Mouse (Mus musculus) stomach, postnatal 0 days (tissue): ENCODE results near the gene Ankrd12. TPM values are rescaled to one million over a fixed set of nuclear protein-coding genes. Genes with fewer than 3 reads are reported as not detected.

Experiments
- ATAC-seq: fragments of 200-750 bp; cut with Nextera tagmentation; 2 replicates; pipeline ENCODE4 v1.8.0; 2017; ENCODE audit not compliant: low FRiP score, low TSS enrichment
- DNase-seq: peaks from one replicate; pipeline ENCODE4 v3.0.0-alpha.2; 2016; ENCODE audit warnings: low spot score
- H3K27ac ChIP-seq: fragments of 300-500 bp; sonication (generic); replicated peaks from 2 replicates; pipeline ENCODE4 v1.5.1; 2014; ENCODE audit warnings: mild to moderate bottlenecking, control low read depth
- H3K27me3 ChIP-seq: fragments of 300-500 bp; sonication (generic); 2 replicates; pipeline ENCODE4 v1.6.1; 2014; ENCODE audit warnings: low read length; ENCODE audit not compliant: control insufficient read depth, insufficient read depth
- H3K36me3 ChIP-seq: fragments of 300-500 bp; sonication (generic); 2 replicates; pipeline ENCODE4 v1.6.1; 2014; ENCODE audit warnings: low read length, mixed read lengths; ENCODE audit not compliant: control insufficient read depth, insufficient read depth
- H3K4me1 ChIP-seq: fragments of 300-500 bp; sonication (generic); replicated peaks from 2 replicates; pipeline ENCODE4 v1.6.1; 2014; ENCODE audit warnings: antibody characterized with exemption; ENCODE audit not compliant: control insufficient read depth, insufficient read depth
- H3K4me2 ChIP-seq: fragments of 300-500 bp; sonication (generic); replicated peaks from 2 replicates; pipeline ENCODE4 v1.6.1; 2014; ENCODE audit warnings: low read depth, mild to moderate bottlenecking, control low read depth, moderate library complexity
- H3K4me3 ChIP-seq: fragments of 300-500 bp; sonication (generic); 2 replicates; pipeline ENCODE4 v1.5.1; 2014; ENCODE audit warnings: low read depth, low read length, control low read depth
- H3K9ac ChIP-seq: fragments of 300-500 bp; sonication (generic); 2 replicates; pipeline ENCODE4 v1.6.1; 2014; ENCODE audit warnings: mild to moderate bottlenecking, low read length, control low read depth, mixed read lengths
- H3K9me3 ChIP-seq: fragments of 300-500 bp; sonication (generic); 2 replicates; pipeline ENCODE4 v1.6.1; 2016; ENCODE audit warnings: low read length; ENCODE audit not compliant: control insufficient read depth
- CTCF ChIP-seq: IDR thresholded peaks from 2 replicates; pipeline ENCODE4 v1.5.1; 2016; ENCODE audit warnings: antibody characterized with exemption, low read depth, mild to moderate bottlenecking, moderate library complexity
- EP300 ChIP-seq: optimal IDR thresholded peaks from 2 replicates; pipeline ENCODE3; 2016; ENCODE audit warnings: antibody characterized with exemption
- WGBS: fragments of 180-500 bp; shearing (Covaris S2); extraction: QIAGEN DNeasy Blood & Tissue Kit; methylation state at CpG from one replicate; pipeline ENCODE4 v1.1.7; 2014; 5-methylcytosine and 5-hydroxymethylcytosine counted together
- polyA plus RNA-seq: library from polyadenylated mRNA; unstranded; fragments of >200 nt; fragmentation: Nextera tagmentation; extraction: Ambion mirVana; gene quantifications from 2 replicates; pipeline ENCODE4 v1.2.1, GENCODE M21; 2015

The Ankrd12 gene
- polyA plus RNA-seq, 1 experiment from 2014 or later, result 23.4 TPM

DNA sequence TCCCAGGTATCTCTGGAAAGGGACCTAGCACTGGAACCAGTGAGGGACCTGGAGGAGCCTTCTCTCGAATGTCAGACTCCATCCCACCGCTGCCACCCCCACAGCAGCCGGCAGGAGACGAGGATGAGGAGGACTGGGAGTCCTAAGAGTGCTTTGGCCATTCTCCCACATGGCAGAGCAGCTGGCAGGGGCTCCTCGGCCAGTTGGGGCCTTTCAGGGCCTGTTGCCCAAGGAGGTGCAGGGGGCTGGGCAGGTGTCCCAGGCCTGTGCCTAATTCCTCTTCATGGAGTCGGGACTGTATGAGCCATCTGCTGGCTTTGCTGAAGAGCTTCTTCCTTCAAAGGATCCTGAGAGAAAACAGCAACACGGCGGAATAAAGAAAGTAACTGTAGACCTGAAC is 42.1 kb upstream of the Ankrd12 start:
- H3K9ac ChIP-seq, result no peak overlapping the region
- no peak for DNase-seq
- no peaks in the 10 kb centered on the region for H3K27me3 ChIP-seq
- no peak for TF ChIP-seq EP300
- no peak for TF ChIP-seq CTCF
- no peak overlapping the region for H3K27ac ChIP-seq
- H3K36me3 ChIP-seq, result peaks cover 35% of the 10 kb centered on the region; the same call in 1 of the 2 replicates
- no peak overlapping the region for H3K4me2 ChIP-seq
- H3K9me3 ChIP-seq, result no peaks in the 10 kb centered on the region
- H3K4me3 ChIP-seq, result no peak overlapping the region
- ATAC-seq, result no peak
- 89% methylated on average over 8 of the region's 8 CpGs for whole genome bisulfite sequencing
- no peaks in the 10 kb centered on the region for H3K4me1 ChIP-seq

DNA sequence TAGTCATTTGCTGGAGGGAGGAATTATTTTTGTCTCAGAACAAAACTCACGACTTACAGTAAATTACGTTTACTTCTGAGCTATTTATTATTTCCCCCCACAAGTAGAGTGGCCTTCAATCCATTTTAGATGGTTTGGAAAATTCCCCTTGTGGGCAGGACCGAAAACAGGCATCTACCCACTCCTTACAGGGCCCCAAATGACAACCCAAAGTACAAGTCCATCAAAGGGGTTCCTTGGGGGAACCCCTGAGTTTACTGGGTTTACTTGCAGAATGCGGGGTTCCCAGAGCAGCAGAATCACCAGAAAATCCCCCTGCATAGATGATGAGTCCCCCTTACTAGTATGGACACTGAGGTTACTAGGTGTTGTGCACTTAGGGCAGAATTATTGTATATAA is 35.3 kb upstream of the Ankrd12 start:
- no peak for ATAC-seq
- peak overlapping the region; percentile 76 for H3K9ac ChIP-seq
- H3K36me3 ChIP-seq, result peaks cover 26% of the 10 kb centered on the region; the same call in 1 of the 2 replicates
- 26% methylated on average over 4 of the region's 4 CpGs for whole genome bisulfite sequencing
- H3K4me2 ChIP-seq, result peak overlapping the region; percentile 57
- peaks cover 5% of the 10 kb centered on the region; the same call in 1 of the 2 replicates for H3K4me1 ChIP-seq
- H3K9me3 ChIP-seq, result no peaks in the 10 kb centered on the region
- H3K27ac ChIP-seq, result peak overlapping the region; percentile 84
- DNase-seq, result no peak
- TF ChIP-seq EP300 (no peak), CTCF (no peak)
- H3K27me3 ChIP-seq, result no peaks in the 10 kb centered on the region
- H3K4me3 ChIP-seq, result peak overlapping the region; percentile 88

DNA sequence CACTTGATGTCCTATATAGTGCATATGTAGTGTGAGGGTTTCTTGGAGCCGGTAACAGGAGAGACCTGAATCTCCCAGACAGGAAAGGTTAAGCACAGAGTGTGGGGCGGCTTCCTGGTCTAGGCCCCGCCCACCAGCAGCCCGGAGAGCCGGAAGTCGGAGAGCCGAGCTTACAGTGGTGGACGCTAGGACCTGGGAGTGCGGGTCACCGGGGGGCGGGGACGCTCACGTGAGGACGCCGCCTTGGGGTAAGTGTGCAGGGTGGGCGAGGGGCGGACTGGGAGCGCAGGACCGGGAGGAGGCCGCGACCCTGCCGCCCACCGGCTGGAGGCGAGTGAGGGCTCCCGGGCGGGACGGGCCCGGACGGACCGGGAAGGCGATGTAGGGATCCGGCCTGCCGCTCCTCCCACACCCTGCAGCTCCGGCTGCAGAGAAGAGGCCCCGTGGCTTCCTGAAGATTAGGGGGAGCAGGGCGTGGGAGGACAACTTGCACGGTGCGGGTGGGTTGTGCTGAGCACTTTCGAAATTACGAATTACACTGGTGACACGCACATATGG is 34.6 kb upstream of the Ankrd12 start, which contains the start of gene Washc1:
Gene Washc1 (plus strand): TSS at position 144 of the 558 bp plus-strand sequence.
- H3K36me3 ChIP-seq, result peaks cover 19% of the 10 kb centered on the region; the same call in 1 of the 2 replicates
- H3K9me3 ChIP-seq, result no peaks in the 10 kb centered on the region
- H3K4me2 ChIP-seq, result peak within 1 kb of the TSS; percentile 57
- ATAC-seq (peak; percentile 98), DNase-seq (peak; percentile 97)
- peak within 1 kb of the TSS; percentile 84 for H3K27ac ChIP-seq
- H3K9ac ChIP-seq, result peak within 1 kb of the TSS; percentile 76
- no peaks in the 10 kb centered on the region for H3K27me3 ChIP-seq
- peak within 1 kb of the TSS; percentile 88 for H3K4me3 ChIP-seq
- TF ChIP-seq CTCF, result peak; percentile 41
- TF ChIP-seq EP300, result no peak
- WGBS, result under 1% methylated on average over 40 of the region's 41 CpGs
- peaks cover 5% of the 10 kb centered on the region; the same call in 1 of the 2 replicates for H3K4me1 ChIP-seq

DNA sequence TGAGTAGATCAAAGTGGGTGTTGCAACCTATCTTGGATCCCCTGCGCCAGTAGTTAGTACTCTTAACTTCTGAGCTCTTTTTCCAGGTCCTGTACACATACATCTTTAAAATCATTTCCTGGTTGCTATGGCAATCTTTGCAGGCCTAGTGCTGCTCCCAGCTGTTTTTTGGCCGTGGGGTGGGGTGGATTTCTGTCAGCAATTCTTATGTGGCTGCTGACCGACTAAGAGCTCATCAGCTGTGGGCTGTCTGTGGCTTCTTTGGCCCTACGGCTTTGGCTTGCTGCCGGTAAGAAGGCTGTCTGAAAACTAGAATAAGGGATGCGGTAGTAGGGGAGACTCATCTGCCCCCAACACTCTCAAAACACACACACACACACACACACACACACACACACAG is 33.9 kb upstream of the Ankrd12 start:
- peak; percentile 14 for ATAC-seq
- Histone ChIP-seq H3K36me3 (peaks cover 11% of the 10 kb centered on the region; the same call in 1 of the 2 replicates), H3K4me3 (peak overlapping the region; percentile 88), H3K4me1 (peaks cover 5% of the 10 kb centered on the region; the same call in 1 of the 2 replicates), H3K4me2 (peak overlapping the region; percentile 57), H3K27me3 (no peaks in the 10 kb centered on the region), H3K9me3 (no peaks in the 10 kb centered on the region), H3K27ac (peak overlapping the region; percentile 84), H3K9ac (peak overlapping the region; percentile 76)
- DNase-seq, result no peak
- WGBS, result 23% methylated on average over 6 of the region's 6 CpGs
- TF ChIP-seq CTCF (no peak), EP300 (no peak)

DNA sequence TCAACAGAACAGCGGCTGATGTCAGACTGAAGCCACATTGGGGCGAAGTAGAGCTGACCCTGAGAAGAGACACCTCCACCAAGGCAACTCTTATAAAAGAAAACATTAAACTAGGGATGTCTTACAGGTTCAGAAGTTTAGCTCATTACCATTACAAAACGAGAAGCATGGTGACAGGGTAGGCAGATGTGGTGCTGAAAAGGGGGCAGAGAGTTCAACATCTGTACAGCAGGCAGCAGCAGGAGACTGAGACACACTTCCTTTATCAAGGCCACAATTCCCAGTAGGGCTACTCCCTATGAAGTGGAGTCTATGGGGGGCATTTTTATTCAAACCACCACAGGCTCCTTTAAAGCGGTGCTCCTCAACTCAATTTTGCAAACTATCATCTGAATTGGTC is 31.3 kb upstream of the Ankrd12 start:
- Histone ChIP-seq H3K27me3 (no peaks in the 10 kb centered on the region), H3K4me3 (no peak overlapping the region), H3K4me2 (no peak overlapping the region), H3K36me3 (no peaks in the 10 kb centered on the region), H3K9ac (no peak overlapping the region), H3K4me1 (peaks cover 5% of the 10 kb centered on the region; the same call in 1 of the 2 replicates), H3K27ac (no peak overlapping the region), H3K9me3 (no peaks in the 10 kb centered on the region)
- no peak for DNase-seq
- no peak for TF ChIP-seq EP300
- TF ChIP-seq CTCF, result no peak
- no peak for ATAC-seq
- WGBS, result 82% methylated on average over 4 of the region's 4 CpGs

DNA sequence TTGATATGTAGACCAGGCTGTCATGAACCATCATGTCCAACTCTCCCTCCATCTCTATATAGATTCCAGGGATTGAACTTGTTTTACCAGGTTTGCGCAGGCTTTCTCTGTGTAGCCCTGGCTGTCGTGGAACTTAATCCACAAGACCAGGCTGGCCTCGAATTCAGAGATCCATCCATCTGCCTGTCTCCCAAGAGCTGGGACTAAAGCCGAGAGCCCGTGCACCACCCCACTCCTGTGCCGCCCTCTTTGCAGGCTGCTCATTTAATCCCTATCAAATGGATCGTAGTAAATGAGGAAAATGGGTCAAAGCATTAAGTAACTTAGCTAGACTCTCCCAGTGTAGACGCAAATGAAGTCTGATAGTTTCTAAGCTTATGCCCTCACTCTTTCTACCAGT is 30.6 kb upstream of the Ankrd12 start:
- no peak overlapping the region for H3K27ac ChIP-seq
- no peak overlapping the region for H3K4me2 ChIP-seq
- H3K9ac ChIP-seq, result no peak overlapping the region
- H3K36me3 ChIP-seq, result no peaks in the 10 kb centered on the region
- H3K9me3 ChIP-seq, result no peaks in the 10 kb centered on the region
- TF ChIP-seq CTCF (no peak), EP300 (no peak)
- peaks cover 4% of the 10 kb centered on the region; the same call in 1 of the 2 replicates for H3K4me1 ChIP-seq
- no peaks in the 10 kb centered on the region for H3K27me3 ChIP-seq
- DNase-seq, result no peak
- 52% methylated on average over 8 of the region's 8 CpGs for WGBS
- H3K4me3 ChIP-seq, result no peak overlapping the region
- ATAC-seq, result no peak
